Mouse (Mus musculus) erythroblast, embryonic 14.5 days (primary cell): ENCODE data around the gene Tgfb3. TPM values are rescaled to one million over a fixed set of nuclear protein-coding genes. Genes with fewer than 3 reads are reported as not detected.

Experiments
- H3K27me3 ChIP-seq: 2 replicates; pipeline ENCODE4 v1.6.1; 2012; ENCODE audit warnings: inconsistent platforms; ENCODE audit not compliant: control insufficient read depth
- H3K36me3 ChIP-seq: 2 replicates; pipeline ENCODE4 v1.6.1; 2012; ENCODE audit warnings: mild to moderate bottlenecking, inconsistent platforms; ENCODE audit not compliant: control insufficient read depth
- H3K4me1 ChIP-seq: 2 replicates; pipeline ENCODE4 v1.6.1; 2012; ENCODE audit warnings: inconsistent platforms; ENCODE audit not compliant: control insufficient read depth
- H3K4me3 ChIP-seq: replicated peaks from 2 replicates; pipeline ENCODE3; 2012; ENCODE audit warnings: moderate library complexity, mild to moderate bottlenecking, inconsistent platforms
- H3K9me3 ChIP-seq: 2 replicates; pipeline ENCODE4 v1.6.1; 2012; ENCODE audit warnings: low read length, inconsistent platforms, mixed read lengths; ENCODE audit not compliant: control insufficient read depth
- GATA1 ChIP-seq: IDR thresholded peaks from 2 replicates; pipeline ENCODE4 v1.6.1; 2012; ENCODE audit warnings: low read length, inconsistent platforms, mixed read lengths
- TAL1 ChIP-seq: IDR thresholded peaks from 3 replicates; pipeline ENCODE4 v1.6.1; 2012; ENCODE audit warnings: low read length, inconsistent platforms, mixed read lengths
- polyA plus RNA-seq: library from polyadenylated mRNA; stranded (reverse); fragments of >175 nt; gene quantifications from 2 replicates; pipeline ENCODE4 v1.2.3, GENCODE M21; 2012

The Tgfb3 gene
- polyA plus RNA-seq, 1 experiment: not detected

- Histone ChIP-seq H3K9me3 (no peaks in the 10 kb centered on the region), H3K36me3 (no peaks in the 10 kb centered on the region), H3K4me3 (no peak overlapping the region), H3K27me3 (peaks cover 12% of the 10 kb centered on the region), H3K4me1 (no peaks in the 10 kb centered on the region)
- TF ChIP-seq TAL1 (no peak), GATA1 (no peak)
Observed at GRCm38 (mm10) chr12:86071432-86071831, 7.4 kb downstream of the Tgfb3 start.

DNA sequence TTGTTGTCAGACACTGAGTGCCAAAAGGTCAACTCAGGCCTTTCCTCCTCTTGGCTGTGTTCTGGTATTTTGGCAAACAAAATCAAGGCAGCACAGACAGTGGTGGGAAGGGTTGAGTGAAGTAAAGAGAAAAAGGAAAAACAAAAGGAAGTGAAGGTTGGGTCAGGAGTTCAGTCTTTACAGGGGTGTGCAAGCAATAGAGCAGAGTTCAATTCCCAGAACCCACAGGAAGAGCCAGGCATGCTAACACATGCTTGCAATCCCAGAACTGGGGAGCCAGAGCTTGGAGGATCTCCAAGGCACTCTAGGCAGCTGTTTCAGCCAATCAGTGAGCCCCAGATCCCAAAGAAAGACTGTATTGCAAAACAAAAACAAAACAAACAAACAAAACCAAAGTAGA is 14.0 kb downstream of the Tgfb3 start:
- Histone ChIP-seq H3K4me3 (no peak overlapping the region), H3K36me3 (no peaks in the 10 kb centered on the region), H3K9me3 (no peaks in the 10 kb centered on the region), H3K4me1 (peaks cover 4% of the 10 kb centered on the region), H3K27me3 (no peaks in the 10 kb centered on the region)
- TF ChIP-seq TAL1 (no peak), GATA1 (no peak)

DNA sequence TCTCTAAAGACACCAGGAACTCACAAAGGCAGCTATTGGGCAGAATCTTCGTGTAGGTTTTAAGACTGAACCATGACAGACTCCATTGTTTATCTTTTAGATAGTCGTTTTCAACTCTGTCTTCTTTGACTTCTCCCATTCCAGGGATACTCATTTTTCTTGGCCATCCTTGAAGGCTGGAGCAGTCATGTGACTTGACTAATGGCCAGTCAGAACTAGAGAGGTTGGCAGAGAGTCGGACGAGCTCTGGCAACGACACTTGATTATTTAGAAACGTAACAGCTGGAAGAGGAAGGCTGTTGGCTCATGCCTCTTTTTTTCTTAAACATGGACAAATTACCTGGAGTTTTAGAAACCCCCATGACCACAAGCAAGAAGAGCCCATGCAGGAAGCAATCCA is 19.5 kb downstream of the Tgfb3 start:
- TF ChIP-seq GATA1: no peak
- TF ChIP-seq TAL1: no peak
- Histone ChIP-seq H3K9me3 (no peaks in the 10 kb centered on the region), H3K27me3 (no peaks in the 10 kb centered on the region), H3K4me3 (no peak overlapping the region), H3K36me3 (peaks cover 2% of the 10 kb centered on the region; the same call in 1 of the 2 replicates), H3K4me1 (peaks cover 4% of the 10 kb centered on the region)

DNA sequence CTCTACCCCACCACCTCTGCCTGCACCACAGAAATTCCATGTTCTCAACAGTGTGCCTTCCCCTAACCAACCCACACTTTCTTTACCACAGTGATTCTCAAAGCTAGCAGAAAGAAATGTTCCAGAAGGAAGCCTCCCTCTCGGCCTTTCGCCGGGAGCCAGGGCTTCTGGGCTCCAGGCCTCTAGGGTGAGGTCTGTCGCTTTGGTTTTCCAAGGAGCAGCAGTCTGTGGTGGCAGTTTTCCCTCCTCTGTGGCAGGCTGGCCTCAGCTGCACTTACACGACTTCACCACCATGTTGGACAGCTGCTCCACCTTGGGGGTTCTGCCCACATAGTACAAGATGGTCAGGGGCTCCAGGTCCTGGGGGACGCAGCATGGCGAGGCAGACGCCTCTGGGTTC is 21.3 kb downstream of the Tgfb3 start:
- peaks cover 2% of the 10 kb centered on the region for H3K36me3 ChIP-seq
- H3K9me3 ChIP-seq: no peaks in the 10 kb centered on the region
- H3K4me3 ChIP-seq: no peak overlapping the region
- H3K27me3 ChIP-seq: no peaks in the 10 kb centered on the region
- TF ChIP-seq TAL1 (no peak), GATA1 (no peak)
- H3K4me1 ChIP-seq: peaks cover 4% of the 10 kb centered on the region

DNA sequence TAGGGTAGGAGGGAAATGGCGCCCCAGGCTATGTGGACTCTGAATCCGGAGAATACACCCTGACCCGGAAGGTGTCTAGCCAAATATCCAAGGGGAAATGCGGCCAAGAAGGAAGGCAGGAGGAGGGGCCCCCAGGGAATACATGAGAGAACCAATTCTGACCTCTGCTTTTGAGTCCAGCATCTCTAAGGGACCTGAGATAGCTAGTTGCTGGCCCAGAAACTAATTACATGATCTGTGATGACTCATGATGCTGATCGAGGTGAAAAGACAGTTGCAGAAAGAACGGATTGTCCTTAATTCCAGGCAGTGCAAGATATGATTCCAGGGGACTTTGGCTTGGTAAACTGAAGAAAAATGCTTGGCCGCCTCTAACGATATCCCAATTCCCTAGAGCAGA is 21.9 kb downstream of the Tgfb3 start:
- no peaks in the 10 kb centered on the region for H3K27me3 ChIP-seq
- peaks cover 4% of the 10 kb centered on the region for H3K4me1 ChIP-seq
- TF ChIP-seq GATA1 (no peak), TAL1 (no peak)
- no peak overlapping the region for H3K4me3 ChIP-seq
- no peaks in the 10 kb centered on the region for H3K9me3 ChIP-seq
- peaks cover 2% of the 10 kb centered on the region for H3K36me3 ChIP-seq

GRCm38 (mm10) chr12:86055306-86055705 is 23.5 kb downstream of the Tgfb3 start:
- Histone ChIP-seq H3K9me3 (no peaks in the 10 kb centered on the region), H3K27me3 (no peaks in the 10 kb centered on the region), H3K4me1 (peaks cover 7% of the 10 kb centered on the region), H3K4me3 (no peak overlapping the region), H3K36me3 (peaks cover 2% of the 10 kb centered on the region)
- TF ChIP-seq TAL1: no peak
- TF ChIP-seq GATA1: no peak

GRCm38 (mm10) chr12:86051477-86051876 is 27.4 kb downstream of the Tgfb3 start:
- Histone ChIP-seq H3K4me1 (peaks cover 7% of the 10 kb centered on the region), H3K4me3 (no peak overlapping the region), H3K27me3 (no peaks in the 10 kb centered on the region), H3K36me3 (peaks cover 2% of the 10 kb centered on the region), H3K9me3 (no peaks in the 10 kb centered on the region)
- no peak for TF ChIP-seq GATA1
- no peak for TF ChIP-seq TAL1

DNA sequence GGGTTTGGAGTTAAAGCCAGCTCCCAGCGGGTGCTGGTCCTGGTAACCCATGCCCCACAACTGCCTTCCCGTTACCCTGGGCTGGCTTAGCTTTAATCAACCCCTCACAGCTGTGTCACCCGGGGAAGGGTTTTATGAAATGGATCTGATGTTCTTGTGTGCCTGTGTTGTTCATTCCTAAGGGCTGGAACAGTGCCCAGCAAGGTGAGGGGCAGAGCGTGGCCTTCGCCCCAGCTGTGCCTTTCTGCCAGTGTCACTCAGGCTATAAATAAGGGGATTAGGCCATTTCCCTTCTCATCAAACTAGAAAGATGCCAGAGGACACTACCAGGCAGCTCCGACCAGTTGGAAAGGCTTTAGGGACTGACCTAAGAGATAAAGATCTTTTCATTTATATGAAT is 29.0 kb downstream of the Tgfb3 start:
- no peaks in the 10 kb centered on the region for H3K27me3 ChIP-seq
- no peak for TF ChIP-seq TAL1
- no peak for TF ChIP-seq GATA1
- no peak overlapping the region for H3K4me3 ChIP-seq
- no peaks in the 10 kb centered on the region; the same call in 1 of the 2 replicates for H3K36me3 ChIP-seq
- no peaks in the 10 kb centered on the region for H3K9me3 ChIP-seq
- H3K4me1 ChIP-seq: peaks cover 7% of the 10 kb centered on the region

DNA sequence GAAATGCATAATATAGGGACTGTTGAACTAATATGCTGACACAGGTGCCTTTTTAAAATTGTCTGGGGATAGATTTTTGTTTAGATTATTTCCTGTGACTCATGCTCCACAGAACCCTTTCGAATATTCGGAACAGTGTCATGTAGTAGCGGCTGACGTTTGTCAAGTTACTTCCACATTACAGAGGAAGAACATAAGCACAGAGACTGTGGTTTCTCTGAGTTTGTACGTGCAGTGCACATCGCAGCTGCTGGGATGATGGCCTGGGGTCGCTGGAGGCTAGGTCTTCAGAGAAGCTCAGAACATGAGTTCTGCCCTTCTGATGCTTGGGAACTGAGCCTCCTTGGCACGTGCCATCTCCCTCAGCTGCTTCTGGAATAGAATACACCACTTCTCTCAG is 31.5 kb downstream of the Tgfb3 start:
- Histone ChIP-seq H3K27me3 (no peaks in the 10 kb centered on the region), H3K4me3 (no peak overlapping the region), H3K4me1 (peaks cover 7% of the 10 kb centered on the region), H3K36me3 (no peaks in the 10 kb centered on the region; the same call in 1 of the 2 replicates), H3K9me3 (peaks cover 5% of the 10 kb centered on the region)
- TF ChIP-seq GATA1: no peak
- TF ChIP-seq TAL1: no peak

- Histone ChIP-seq H3K9me3 (peaks cover 5% of the 10 kb centered on the region), H3K4me1 (peaks cover 7% of the 10 kb centered on the region), H3K27me3 (no peaks in the 10 kb centered on the region), H3K36me3 (no peaks in the 10 kb centered on the region; the same call in 1 of the 2 replicates), H3K4me3 (no peak overlapping the region)
- TF ChIP-seq GATA1: no peak
- no peak for TF ChIP-seq TAL1
Observed at GRCm38 (mm10) chr12:86046776-86047175, 32.1 kb downstream of the Tgfb3 start.
